Mouse (Mus musculus): ENCODE measurements around the gene Ankrd13b.

Gene Ankrd13b

GRCm38 (mm10) chr11:77492311-77492871 lies 2.9 kb upstream of the Ankrd13b start:
- DNase-seq (ENCODE audit: low spot score): no peak

GRCm38 (mm10) chr11:77491502-77492291 lies 2.2 kb upstream of the Ankrd13b start:
- DNase-seq (ENCODE audit: low spot score): peak; percentile 29

GRCm38 (mm10) chr11:77491123-77491501 lies 1.6 kb upstream of the Ankrd13b start:
- DNase-seq (ENCODE audit: low spot score): peak; percentile 98

- DNase-seq (ENCODE audit: low spot score): no peak
Measured at GRCm38 (mm10) chr11:77490451-77490850, 973 bp upstream of the Ankrd13b start.

- peak; percentile 35 for DNase-seq (ENCODE audit: low spot score)
Measured at GRCm38 (mm10) chr11:77488771-77489581, 502 bp downstream of the Ankrd13b start.

GRCm38 (mm10) chr11:77486798-77487197 lies 2.7 kb downstream of the Ankrd13b start:
- DNase-seq (ENCODE audit: low spot score): no peak

GRCm38 (mm10) chr11:77485229-77485628 lies 4.2 kb downstream of the Ankrd13b start:
- DNase-seq (ENCODE audit: low spot score): no peak

GRCm38 (mm10) chr11:77483510-77484255 lies 5.8 kb downstream of the Ankrd13b start:
- no peak for DNase-seq (ENCODE audit: low spot score)

GRCm38 (mm10) chr11:77483043-77483442 lies 6.4 kb downstream of the Ankrd13b start:
- DNase-seq (ENCODE audit: low spot score): no peak

GRCm38 (mm10) chr11:77476895-77477294 lies 12.6 kb downstream of the Ankrd13b start:
- DNase-seq (ENCODE audit: low spot score): no peak

GRCm38 (mm10) chr11:77476216-77476615 lies 13.3 kb downstream of the Ankrd13b start:
- no peak for DNase-seq (ENCODE audit: low spot score)

- no peak for DNase-seq (ENCODE audit: low spot score)
Measured at GRCm38 (mm10) chr11:77472775-77473174, 16.7 kb downstream of the Ankrd13b start.

- no peak for DNase-seq (ENCODE audit: low spot score)
Measured at GRCm38 (mm10) chr11:77471407-77471806, 18.1 kb downstream of the Ankrd13b start.

- DNase-seq (ENCODE audit: low spot score): no peak
Measured at GRCm38 (mm10) chr11:77468397-77468796, 21.1 kb downstream of the Ankrd13b start.

GRCm38 (mm10) chr11:77467784-77468183 lies 21.7 kb downstream of the Ankrd13b start:
- DNase-seq (ENCODE audit: low spot score): peak; percentile 80

GRCm38 (mm10) chr11:77467157-77467556 lies 22.3 kb downstream of the Ankrd13b start:
- peak; percentile 62 for DNase-seq (ENCODE audit: low spot score)

- no peak for DNase-seq (ENCODE audit: low spot score)
Measured at GRCm38 (mm10) chr11:77466544-77466943, 22.9 kb downstream of the Ankrd13b start.

GRCm38 (mm10) chr11:77465111-77465510 lies 24.4 kb downstream of the Ankrd13b start:
- DNase-seq (ENCODE audit: low spot score): no peak

GRCm38 (mm10) chr11:77464684-77465083 lies 24.8 kb downstream of the Ankrd13b start:
- no peak for DNase-seq (ENCODE audit: low spot score)

GRCm38 (mm10) chr11:77463786-77464185 lies 25.7 kb downstream of the Ankrd13b start:
- DNase-seq (ENCODE audit: low spot score): no peak

GRCm38 (mm10) chr11:77463101-77463445 lies 26.4 kb downstream of the Ankrd13b start:
- no peak for DNase-seq (ENCODE audit: low spot score)
